Mouse (Mus musculus) heart, embryonic 13.5 days (tissue): ENCODE results near the gene Il3. TPM values are rescaled to one million over a fixed set of nuclear protein-coding genes. Genes with fewer than 3 reads are reported as not detected.

Experiments used
- ATAC-seq: fragments of 200-750 bp; cut with Nextera tagmentation; 2 replicates; pipeline ENCODE4 v1.8.0; 2017; ENCODE audit warnings: moderate TSS enrichment; ENCODE audit not compliant: insufficient number of reproducible peaks, low FRiP score, low TSS enrichment; ENCODE audit errors: extremely low read depth
- H3K27ac ChIP-seq: fragments of 300-500 bp; sonication (generic); replicated peaks from 2 replicates; pipeline ENCODE4 v1.5.1; 2015; ENCODE audit warnings: moderate library complexity, mild to moderate bottlenecking, inconsistent platforms
- H3K27me3 ChIP-seq: fragments of 300-500 bp; sonication (generic); replicated peaks from 2 replicates; pipeline ENCODE4 v1.6.1; 2015; ENCODE audit warnings: mild to moderate bottlenecking, inconsistent platforms
- H3K36me3 ChIP-seq: fragments of 300-500 bp; sonication (generic); 2 replicates; pipeline ENCODE4 v1.6.1; 2015; ENCODE audit warnings: mild to moderate bottlenecking, inconsistent platforms
- H3K4me1 ChIP-seq: fragments of 300-500 bp; sonication (generic); 2 replicates; pipeline ENCODE4 v1.6.1; 2015; ENCODE audit warnings: inconsistent platforms
- H3K4me2 ChIP-seq: fragments of 300-500 bp; sonication (generic); 2 replicates; pipeline ENCODE4 v1.6.1; 2015; ENCODE audit warnings: inconsistent platforms, mild to moderate bottlenecking, moderate library complexity
- H3K4me3 ChIP-seq: fragments of 300-500 bp; sonication (generic); 2 replicates; pipeline ENCODE4 v1.5.1; 2015; ENCODE audit warnings: moderate library complexity, mild to moderate bottlenecking, inconsistent platforms
- H3K9ac ChIP-seq: fragments of 300-500 bp; sonication (generic); 2 replicates; pipeline ENCODE4 v1.6.1; 2015; ENCODE audit warnings: inconsistent platforms, mild to moderate bottlenecking, moderate library complexity
- H3K9me3 ChIP-seq: fragments of 300-500 bp; sonication (generic); 2 replicates; pipeline ENCODE4 v1.6.1; 2016; ENCODE audit warnings: inconsistent platforms
- WGBS: fragments of 180-500 bp; shearing (Covaris S2); methylation state at CpG from one replicate; pipeline ENCODE4 v1.1.7; 2015; ENCODE audit warnings: mixed read lengths; 5-methylcytosine and 5-hydroxymethylcytosine counted together
- polyA plus RNA-seq: library from polyadenylated mRNA; unstranded; fragments of >200 nt; fragmentation: Nextera tagmentation; extraction: Ambion mirVana; gene quantifications from 2 replicates; pipeline ENCODE4 v1.2.1, GENCODE M21; 2015

Gene Il3
- polyA plus RNA-seq, 1 experiment from 2014 or later, result not detected

DNA sequence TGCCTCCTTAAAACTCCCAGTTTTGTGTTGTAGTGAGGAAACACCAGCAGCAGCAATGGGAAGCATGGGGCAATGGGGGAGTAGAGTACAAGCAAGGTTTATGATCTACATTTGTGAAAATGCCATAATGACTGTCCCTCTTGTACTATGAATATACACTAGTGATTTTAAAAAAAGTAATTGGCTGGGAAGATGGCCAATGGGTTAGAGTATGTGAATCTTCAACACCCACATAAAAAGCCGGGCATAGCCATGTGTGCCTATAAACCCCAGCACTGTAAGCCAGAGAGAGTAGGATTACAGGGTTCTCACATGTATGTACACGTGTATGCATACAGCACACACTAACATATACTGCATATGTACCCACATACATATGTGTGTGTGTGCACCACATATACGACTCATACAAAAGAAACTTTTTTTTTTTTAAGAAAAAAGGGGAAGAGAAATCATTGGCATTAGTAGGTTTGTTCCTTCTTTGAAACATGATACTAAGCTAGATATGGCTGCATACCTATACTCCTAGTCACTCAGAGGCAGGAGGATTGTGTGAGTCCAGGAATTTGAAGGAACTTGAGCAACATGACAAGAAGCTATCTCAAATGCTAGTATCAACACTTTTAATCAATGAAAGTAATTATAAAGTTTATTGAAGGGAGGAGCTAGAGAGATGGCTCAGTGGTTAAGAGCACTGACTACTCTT lies 2.3 kb upstream of the Il3 start:
- Histone ChIP-seq H3K4me1 (no peaks in the 10 kb centered on the region), H3K27me3 (no peaks in the 10 kb centered on the region), H3K9me3 (no peaks in the 10 kb centered on the region), H3K9ac (no peak overlapping the region), H3K27ac (no peak overlapping the region), H3K4me3 (no peak overlapping the region), H3K36me3 (no peaks in the 10 kb centered on the region), H3K4me2 (no peak overlapping the region)
- 71% methylated on average over 3 of the region's 3 CpGs for WGBS
- no peak for ATAC-seq

DNA sequence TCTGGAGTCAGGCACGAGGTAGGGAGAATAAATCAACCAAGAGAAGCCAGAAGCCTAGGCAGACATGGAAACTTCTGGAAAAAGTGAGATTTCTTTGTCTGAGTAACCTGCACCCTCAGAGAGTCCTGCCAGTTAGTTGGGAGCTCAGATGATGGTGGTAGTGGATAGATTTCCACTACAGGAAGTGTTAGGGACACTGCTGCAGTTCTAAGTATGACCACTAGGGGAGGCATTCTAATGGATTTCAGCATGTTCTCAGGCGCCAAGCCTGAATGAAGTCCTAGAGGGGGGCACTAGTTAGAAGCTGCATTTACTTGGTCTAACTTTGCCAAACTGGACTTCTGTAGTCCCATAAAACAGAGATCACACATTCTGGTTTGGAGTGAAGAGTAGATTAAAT lies 2.5 kb downstream of the Il3 start:
- Histone ChIP-seq H3K27ac (no peak overlapping the region), H3K9ac (no peak overlapping the region), H3K27me3 (no peaks in the 10 kb centered on the region), H3K4me3 (no peak overlapping the region), H3K9me3 (0 out of 2 replicates have a peak, but pooled peaks cover 3% of the 10 kb centered on the region), H3K4me2 (no peak overlapping the region), H3K4me1 (no peaks in the 10 kb centered on the region), H3K36me3 (no peaks in the 10 kb centered on the region)
- WGBS, result 58% methylated on average over 2 of the region's 2 CpGs
- no peak for ATAC-seq

DNA sequence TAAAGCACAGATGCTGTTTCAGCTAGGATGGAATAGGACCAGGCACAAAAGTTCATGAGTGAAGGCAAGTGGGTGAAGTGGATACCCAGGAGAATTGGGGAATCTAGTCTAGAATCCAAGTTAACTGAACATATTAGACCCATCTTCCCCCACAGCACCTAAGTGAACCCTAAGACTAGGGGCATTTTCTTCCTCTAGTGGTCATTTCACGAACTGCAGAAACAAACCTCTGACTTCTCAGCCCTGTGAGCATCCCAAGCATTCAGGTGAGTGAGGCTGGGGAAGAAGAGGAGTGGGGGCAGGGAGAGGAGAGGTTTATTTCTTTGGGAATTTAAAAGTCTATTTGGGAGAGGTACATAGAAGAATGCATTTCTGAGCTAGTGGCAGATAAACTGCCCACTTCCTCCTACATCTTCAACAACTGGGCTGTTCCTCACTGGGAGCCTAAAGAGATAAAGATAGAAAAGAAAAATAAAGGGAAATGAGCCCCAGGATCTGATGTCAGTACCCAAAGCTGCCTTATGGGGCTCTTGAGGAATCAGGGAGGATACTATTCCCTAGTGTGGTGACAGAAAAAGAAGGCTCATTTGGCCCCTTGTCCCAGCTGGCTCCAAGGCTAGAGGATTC lies 3.6 kb downstream of the Il3 start:
- no peak for ATAC-seq
- 10% methylated on average over 1 of the region's 1 CpGs for WGBS

DNA sequence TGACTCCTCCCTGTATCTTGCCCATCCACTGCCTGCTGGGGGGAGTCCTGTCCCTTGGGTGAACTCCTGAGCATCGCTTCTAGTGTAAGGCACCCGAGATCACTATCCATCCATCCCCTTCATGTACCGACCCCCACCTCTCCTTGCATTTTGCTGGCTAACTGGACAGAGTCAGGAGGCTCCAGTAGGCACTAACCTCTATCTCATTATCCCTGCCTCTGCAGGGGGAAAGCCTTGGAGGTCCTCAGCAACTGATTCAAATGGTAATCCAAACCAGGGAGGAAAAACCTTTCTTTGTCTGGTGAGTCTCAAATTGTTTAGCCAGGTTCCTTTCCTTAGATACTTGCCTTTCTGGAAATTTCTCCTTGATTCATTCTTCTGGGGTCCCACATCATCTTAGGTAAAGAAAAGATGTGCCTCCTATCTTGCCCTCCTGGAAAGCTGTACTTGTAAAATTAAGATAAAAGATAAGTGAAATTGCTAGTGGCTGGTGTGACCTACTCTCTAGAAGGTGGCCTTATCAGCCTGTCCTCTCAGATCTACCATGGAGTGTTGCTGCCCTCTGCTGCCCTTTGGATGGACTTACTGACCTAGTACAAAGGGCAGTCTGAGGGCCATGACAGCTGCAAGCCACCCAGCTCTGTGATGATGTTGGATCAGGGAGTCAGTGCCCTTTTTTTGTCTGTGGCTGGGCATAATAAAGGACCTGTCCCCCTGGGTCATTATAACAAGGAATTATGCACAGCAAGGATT lies 10.3 kb downstream of the Il3 start:
- no peak overlapping the region for H3K4me2 ChIP-seq
- H3K4me1 ChIP-seq, result no peaks in the 10 kb centered on the region
- no peak overlapping the region for H3K9ac ChIP-seq
- no peak for ATAC-seq
- no peak overlapping the region for H3K27ac ChIP-seq
- H3K36me3 ChIP-seq, result no peaks in the 10 kb centered on the region
- no peak overlapping the region for H3K4me3 ChIP-seq
- H3K9me3 ChIP-seq, result 0 out of 2 replicates have a peak, but pooled peaks cover 3% of the 10 kb centered on the region
- WGBS, result 63% methylated on average over 3 of the region's 3 CpGs
- H3K27me3 ChIP-seq, result peaks cover 27% of the 10 kb centered on the region

More for the DNA sequence above, 3.6 kb downstream of the Il3 start:
- Histone ChIP-seq H3K4me1 (no peaks in the 10 kb centered on the region), H3K4me3 (no peak overlapping the region), H3K9me3 (0 out of 2 replicates have a peak, but pooled peaks cover 3% of the 10 kb centered on the region), H3K9ac (no peak overlapping the region), H3K4me2 (no peak overlapping the region), H3K27ac (no peak overlapping the region), H3K36me3 (no peaks in the 10 kb centered on the region), H3K27me3 (no peaks in the 10 kb centered on the region)

DNA sequence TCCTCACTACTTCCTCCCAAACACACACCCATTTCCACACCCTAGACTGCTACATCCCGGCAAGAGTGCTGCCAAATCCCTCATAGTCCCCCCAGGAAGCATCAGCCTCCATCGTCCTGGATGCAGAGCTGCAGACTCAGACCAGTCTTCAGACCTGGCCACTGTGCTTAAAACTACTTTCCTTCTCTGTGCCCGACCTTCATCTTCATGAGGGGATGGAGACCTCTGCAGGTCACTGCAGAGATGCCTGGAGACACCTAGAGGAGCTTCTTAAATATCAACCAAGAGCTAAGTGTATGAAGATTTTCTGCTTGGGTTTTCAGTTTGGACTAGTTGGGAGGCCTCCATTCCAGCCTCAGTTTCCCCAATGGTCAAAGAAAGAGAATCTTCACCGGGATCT lies 13.0 kb downstream of the Il3 start:
- ATAC-seq, result no peak
- 35% methylated on average over 4 of the region's 4 CpGs for WGBS

DNA sequence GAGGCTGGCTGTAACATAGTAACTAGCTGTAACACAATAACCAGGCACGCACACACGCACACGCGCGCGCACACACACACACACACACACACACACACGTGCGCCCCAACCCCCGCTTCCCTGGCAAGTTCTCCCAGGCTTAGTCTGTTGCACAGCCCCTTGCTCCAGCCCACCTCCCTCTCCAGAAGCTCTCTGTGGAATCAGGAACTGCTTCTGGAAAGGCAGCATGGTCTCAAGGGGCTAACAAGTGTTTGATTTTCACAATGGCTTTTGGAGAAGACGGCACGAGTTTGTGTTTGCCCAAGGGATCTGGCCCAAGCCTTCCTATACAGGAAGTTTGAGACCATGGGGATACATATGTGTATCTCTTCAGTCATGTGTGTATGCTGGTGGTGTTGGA lies 16.5 kb downstream of the Il3 start:
- H3K4me3 ChIP-seq, result no peak overlapping the region
- no peak overlapping the region for H3K9ac ChIP-seq
- H3K27ac ChIP-seq, result no peak overlapping the region
- H3K36me3 ChIP-seq, result no peaks in the 10 kb centered on the region
- no peak overlapping the region for H3K4me2 ChIP-seq
- peaks cover 17% of the 10 kb centered on the region for H3K4me1 ChIP-seq
- H3K27me3 ChIP-seq, result peaks cover 17% of the 10 kb centered on the region
- 89% methylated on average over 11 of the region's 11 CpGs for WGBS
- no peak for ATAC-seq
- H3K9me3 ChIP-seq, result no peaks in the 10 kb centered on the region

More for the DNA sequence above, 13.0 kb downstream of the Il3 start:
- Histone ChIP-seq H3K9ac (no peak overlapping the region), H3K36me3 (no peaks in the 10 kb centered on the region), H3K27me3 (peaks cover 27% of the 10 kb centered on the region), H3K4me3 (no peak overlapping the region), H3K9me3 (no peaks in the 10 kb centered on the region), H3K4me2 (no peak overlapping the region), H3K27ac (no peak overlapping the region), H3K4me1 (peaks cover 9% of the 10 kb centered on the region)

DNA sequence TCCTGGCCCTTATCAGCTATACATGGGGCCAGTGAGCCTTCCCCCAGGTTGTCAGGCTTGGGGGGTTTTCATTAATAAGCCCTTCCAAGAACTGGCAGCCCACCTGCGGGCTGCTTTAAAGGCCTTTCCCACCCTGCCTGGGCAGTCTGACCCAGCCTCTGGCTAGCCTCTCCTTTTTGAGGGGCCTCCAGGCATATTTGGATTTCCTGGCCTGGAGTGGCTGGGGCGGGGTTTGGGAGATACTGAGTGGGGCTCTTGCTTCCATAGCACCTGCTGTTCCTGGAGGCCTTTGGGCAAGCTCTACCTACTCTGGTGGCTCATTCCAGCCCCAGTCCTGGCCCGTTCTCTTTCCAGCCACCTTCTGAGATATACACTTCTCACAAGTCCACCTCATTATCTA lies 17.3 kb downstream of the Il3 start:
- ATAC-seq, result no peak
- peaks cover 22% of the 10 kb centered on the region for H3K4me1 ChIP-seq
- H3K27me3 ChIP-seq, result 0 out of 2 replicates have a peak, but pooled peaks cover 9% of the 10 kb centered on the region
- WGBS, result 67% methylated on average over 3 of the region's 3 CpGs
- no peak overlapping the region for H3K4me3 ChIP-seq
- no peaks in the 10 kb centered on the region for H3K36me3 ChIP-seq
- no peaks in the 10 kb centered on the region for H3K9me3 ChIP-seq
- no peak overlapping the region for H3K4me2 ChIP-seq
- no peak overlapping the region for H3K27ac ChIP-seq
- H3K9ac ChIP-seq, result no peak overlapping the region

DNA sequence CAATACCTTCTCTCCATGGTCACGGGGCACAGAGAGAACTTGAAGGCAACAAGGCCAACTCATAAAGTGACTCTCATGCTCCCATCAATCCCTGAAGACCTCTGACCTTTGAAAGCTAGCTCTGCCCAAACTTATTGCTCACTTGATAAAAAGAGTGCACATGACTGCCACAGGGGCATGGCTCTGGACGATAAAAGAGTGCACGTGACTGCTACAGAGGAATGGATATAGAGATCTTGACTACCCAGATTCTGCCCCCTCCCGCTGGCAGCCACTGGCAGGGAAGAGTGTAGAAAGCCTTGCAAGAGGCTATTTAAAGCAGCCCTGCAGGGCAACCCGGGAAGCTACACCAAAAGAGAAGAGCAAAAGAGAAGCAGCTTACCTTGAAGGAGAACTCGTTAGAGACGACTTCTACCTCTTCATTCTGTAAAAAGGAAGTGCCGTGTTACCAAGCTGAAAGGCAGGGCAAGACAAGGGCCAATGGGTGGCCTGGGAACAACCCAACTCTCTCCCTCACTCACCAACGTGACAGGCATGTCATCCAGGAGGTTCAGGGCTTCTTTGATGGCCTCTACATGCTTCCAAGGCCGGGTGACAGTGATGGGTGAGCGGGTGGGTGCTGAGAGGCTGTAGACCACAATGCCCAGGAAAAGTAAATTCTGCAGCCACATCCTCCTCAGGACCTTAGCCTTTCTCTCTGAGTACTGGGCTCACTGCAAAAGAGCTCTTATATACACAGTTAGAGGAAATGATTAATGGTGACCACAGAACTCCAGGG lies 17.9 kb downstream of the Il3 start, which contains the start of gene Csf2:
Gene Csf2 (minus strand): TSS at position 728 of the 778 bp plus-strand sequence.
- no peak within 1 kb of the TSS for H3K27ac ChIP-seq
- no peak within 1 kb of the TSS for H3K9ac ChIP-seq
- ATAC-seq, result no peak
- peak within 1 kb of the TSS; percentile 11; the same call in 1 of the 2 replicates for H3K4me2 ChIP-seq
- H3K36me3 ChIP-seq, result no peaks in the 10 kb centered on the region
- H3K27me3 ChIP-seq, result 0 out of 2 replicates have a peak, but pooled peaks cover 3% of the 10 kb centered on the region
- H3K4me1 ChIP-seq, result peaks cover 22% of the 10 kb centered on the region
- H3K4me3 ChIP-seq, result no peak within 1 kb of the TSS
- WGBS, result 41% methylated on average over 11 of the region's 11 CpGs
- no peaks in the 10 kb centered on the region for H3K9me3 ChIP-seq

DNA sequence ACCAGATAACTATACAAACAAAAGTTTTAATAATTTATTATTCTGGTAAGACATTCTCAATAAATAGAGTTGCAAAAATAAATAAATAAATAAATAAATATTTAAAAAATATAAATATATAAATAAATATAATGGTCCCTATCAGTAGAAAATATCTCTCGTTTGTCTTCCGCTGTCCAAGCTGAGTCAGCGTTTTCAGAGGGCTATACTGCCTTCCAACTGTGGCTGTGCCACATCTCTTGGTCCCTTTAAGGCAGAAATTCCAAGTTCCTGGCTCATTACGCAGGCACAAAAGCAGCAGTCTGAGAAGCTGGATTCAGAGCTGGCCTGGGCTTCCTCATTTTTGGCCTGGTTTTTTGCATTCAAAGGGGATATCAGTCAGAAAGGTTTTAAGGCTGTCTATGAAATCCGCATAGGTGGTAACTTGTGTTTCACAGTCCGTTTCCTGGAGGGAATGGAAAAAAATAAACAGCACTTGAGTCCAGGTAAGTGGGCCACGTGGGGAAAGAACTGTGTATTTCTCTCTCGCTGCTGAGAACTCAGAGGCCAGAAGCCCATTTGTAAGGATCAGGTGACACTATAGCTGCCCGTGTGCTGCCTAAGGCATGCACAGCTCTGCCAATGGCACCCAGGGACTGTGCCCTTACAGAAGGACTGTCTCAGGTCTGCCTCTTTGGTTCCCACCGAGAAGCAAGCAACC lies 19.7 kb downstream of the Il3 start:
- 75% methylated on average over 10 of the region's 10 CpGs for WGBS
- H3K27me3 ChIP-seq, result no peaks in the 10 kb centered on the region
- no peak overlapping the region for H3K9ac ChIP-seq
- no peak overlapping the region for H3K4me3 ChIP-seq
- H3K27ac ChIP-seq, result no peak overlapping the region
- H3K9me3 ChIP-seq, result no peaks in the 10 kb centered on the region
- ATAC-seq, result no peak
- no peak overlapping the region for H3K4me2 ChIP-seq
- H3K4me1 ChIP-seq, result peaks cover 22% of the 10 kb centered on the region
- no peaks in the 10 kb centered on the region for H3K36me3 ChIP-seq

DNA sequence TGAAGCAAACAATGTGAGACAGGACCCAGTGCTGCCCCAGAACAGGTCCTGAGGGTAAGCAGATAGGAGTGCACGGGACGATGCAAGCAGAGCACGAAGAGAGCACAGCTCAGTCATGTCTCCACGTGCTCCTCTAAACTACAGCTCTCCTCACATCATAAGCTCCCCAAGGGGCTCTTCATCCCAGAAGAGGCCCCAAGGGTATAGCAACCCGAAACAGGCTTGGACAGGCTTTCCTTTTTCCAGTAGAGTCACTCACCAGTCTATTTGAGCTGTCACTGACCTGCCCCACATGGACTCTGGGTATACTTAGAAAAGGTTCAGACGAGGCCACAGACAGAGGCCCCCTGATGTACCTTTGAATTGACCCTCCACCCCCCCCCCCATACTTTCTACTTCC lies 22.6 kb downstream of the Il3 start:
- Histone ChIP-seq H3K9ac (no peak overlapping the region), H3K4me1 (peaks cover 17% of the 10 kb centered on the region), H3K36me3 (no peaks in the 10 kb centered on the region), H3K9me3 (no peaks in the 10 kb centered on the region), H3K4me3 (no peak overlapping the region), H3K27ac (no peak overlapping the region), H3K27me3 (no peaks in the 10 kb centered on the region), H3K4me2 (no peak overlapping the region)
- 72% methylated on average over 6 of the region's 6 CpGs for WGBS
- ATAC-seq, result no peak
